ENCODE assay signal across 11 mouse cellular contexts in genomic region chr2:119202914-119203453, GRCm38 (mm10). TPM values are rescaled to one million over a fixed set of nuclear protein-coding genes. Genes with fewer than 3 reads are reported as not detected.
A peak's percentile ranks its signal among the peaks of the same experiment; 100 is the strongest.
DNase-seq lines count a peak whose midpoint lies in the region; ATAC-seq lines count a peak whose summit lies in the region.
"Had no signal": no experiment of that assay in that cellular context is flagged by ENCODE, and none has a peak within 500 bp of the region (broad histone marks: within the 10 kb centered on the region; RNA-seq: fewer than 3 reads in every experiment).

No protein-coding gene starts in this region.

- H3K9me3 ChIP-seq in midbrain, embryonic 14.5 days (ENCODE audit: control insufficient read depth, low read length) = no peaks in the 10 kb centered on the region
- H3K9me3 ChIP-seq in midbrain, embryonic 15.5 days = no peaks in the 10 kb centered on the region
- no peaks in the 10 kb centered on the region for H3K9me3 ChIP-seq in intestine, embryonic 14.5 days (ENCODE audit: control insufficient read depth, low read length)
- no peaks in the 10 kb centered on the region for H3K9me3 ChIP-seq in hindbrain, embryonic 13.5 days
- H3K9me3 ChIP-seq: hindbrain, embryonic 15.5 days had no signal

- H3K4me1 ChIP-seq in midbrain, embryonic 14.5 days (ENCODE audit: control insufficient read depth, insufficient read depth, low read length) = peaks cover 3% of the 10 kb centered on the region; the same call in 1 of the 2 replicates
- peaks cover 16% of the 10 kb centered on the region for H3K4me1 ChIP-seq in midbrain, embryonic 15.5 days
- H3K4me1 ChIP-seq in intestine, embryonic 14.5 days (replicated peaks; ENCODE audit: control insufficient read depth, insufficient read depth, low read length) = peaks cover 7% of the 10 kb centered on the region
- peaks cover 30% of the 10 kb centered on the region for H3K4me1 ChIP-seq in hindbrain, embryonic 13.5 days (replicated peaks)

- H3K27me3 ChIP-seq in midbrain, embryonic 14.5 days (ENCODE audit: control insufficient read depth, insufficient read depth, low read length) = no peaks in the 10 kb centered on the region
- no peaks in the 10 kb centered on the region for H3K27me3 ChIP-seq in midbrain, embryonic 15.5 days (replicated peaks)
- H3K27me3 ChIP-seq in intestine, embryonic 14.5 days (replicated peaks; ENCODE audit: control insufficient read depth, insufficient read depth, low read length) = no peaks in the 10 kb centered on the region
- no peaks in the 10 kb centered on the region for H3K27me3 ChIP-seq in hindbrain, embryonic 13.5 days
- H3K27me3 ChIP-seq: hindbrain, embryonic 15.5 days had no signal

- no peak overlapping the region for H3K9ac ChIP-seq in midbrain, embryonic 14.5 days (replicated peaks; ENCODE audit: low read length)
- no peak overlapping the region for H3K9ac ChIP-seq in midbrain, embryonic 15.5 days
- no peak overlapping the region for H3K9ac ChIP-seq in intestine, embryonic 14.5 days (ENCODE audit: low read length)
- H3K9ac ChIP-seq in hindbrain, embryonic 13.5 days = no peak overlapping the region
- H3K9ac ChIP-seq: hindbrain, embryonic 15.5 days; liver, embryonic 14.5 days had no signal

- 52% methylated on average over 5 of the region's 5 CpGs for WGBS in midbrain, embryonic 14.5 days
- WGBS in midbrain, embryonic 15.5 days = 56% methylated on average over 5 of the region's 5 CpGs
- 39% methylated on average over 5 of the region's 5 CpGs for WGBS in intestine, embryonic 14.5 days
- 64% methylated on average over 5 of the region's 5 CpGs for WGBS in hindbrain, embryonic 13.5 days

- no peak for ATAC-seq in midbrain, embryonic 14.5 days (ENCODE audit: low FRiP score, low TSS enrichment)
- no peak for ATAC-seq in midbrain, embryonic 15.5 days (replicated peaks)
- no peak for ATAC-seq in intestine, embryonic 14.5 days (replicated peaks; ENCODE audit: low FRiP score, low TSS enrichment, low read depth)
- no peak for ATAC-seq in hindbrain, embryonic 13.5 days (ENCODE audit: low FRiP score)
- ATAC-seq in megakaryocyte-erythroid progenitor cell, adult 5-6 weeks (replicated peaks; ENCODE audit: low FRiP score, low TSS enrichment, poor library complexity, severe bottlenecking) = no peak

- H3K4me3 ChIP-seq in midbrain, embryonic 14.5 days (replicated peaks; ENCODE audit: low read depth, low read length) = no peak overlapping the region
- no peak overlapping the region for H3K4me3 ChIP-seq in midbrain, embryonic 15.5 days
- no peak overlapping the region for H3K4me3 ChIP-seq in intestine, embryonic 14.5 days (ENCODE audit: low read depth, low read length)
- H3K4me3 ChIP-seq in hindbrain, embryonic 13.5 days = no peak overlapping the region
- H3K4me3 ChIP-seq: hindbrain, embryonic 15.5 days had no signal

- H3K27ac ChIP-seq in midbrain, embryonic 14.5 days (replicated peaks; ENCODE audit: low read depth, low read length) = no peak overlapping the region
- no peak overlapping the region for H3K27ac ChIP-seq in midbrain, embryonic 15.5 days
- H3K27ac ChIP-seq in intestine, embryonic 14.5 days (ENCODE audit: low read depth) = no peak overlapping the region
- H3K27ac ChIP-seq in hindbrain, embryonic 13.5 days = no peak overlapping the region
- H3K27ac ChIP-seq: hindbrain, embryonic 15.5 days; liver, embryonic 14.5 days had no signal

- peak; percentile 17 for DNase-seq in embryo, embryonic 11 days
- no peak for DNase-seq in embryo, embryonic 9.5 days (ENCODE audit: extremely low spot score)
- peak; percentile 50 for DNase-seq in midbrain, embryonic 14.5 days
- peak; percentile 55 for DNase-seq in intestine, embryonic 14.5 days (ENCODE audit: low spot score)
- peak; percentile 70 to 74 for DNase-seq in lung, postnatal 4 days

- H3K4me2 ChIP-seq in midbrain, embryonic 14.5 days (ENCODE audit: low read length) = no peak overlapping the region
- H3K4me2 ChIP-seq in midbrain, embryonic 15.5 days = no peak overlapping the region
- H3K4me2 ChIP-seq in intestine, embryonic 14.5 days (ENCODE audit: low read length) = no peak overlapping the region
- H3K4me2 ChIP-seq in hindbrain, embryonic 13.5 days = no peak overlapping the region
- H3K4me2 ChIP-seq: hindbrain, embryonic 15.5 days had no signal

- no peaks in the 10 kb centered on the region for H3K36me3 ChIP-seq in midbrain, embryonic 14.5 days (ENCODE audit: control insufficient read depth, insufficient read depth, low read length)
- H3K36me3 ChIP-seq in midbrain, embryonic 15.5 days (replicated peaks) = no peaks in the 10 kb centered on the region
- no peaks in the 10 kb centered on the region for H3K36me3 ChIP-seq in intestine, embryonic 14.5 days (ENCODE audit: control insufficient read depth, insufficient read depth, low read length)
- H3K36me3 ChIP-seq in hindbrain, embryonic 13.5 days = no peaks in the 10 kb centered on the region
- H3K36me3 ChIP-seq: hindbrain, embryonic 15.5 days had no signal

RNA-seq across cellular contexts. Expression of gene Zfyve19, which starts 5.4 kb away (rescaled TPM):
- polyA plus RNA-seq in midbrain, embryonic 14.5 days (2014; fragmentation: Nextera tagmentation; extraction: Ambion mirVana) = 57.3 and 58.7 TPM in 2 replicates
- 68.3 and 73.3 TPM in 2 replicates for polyA plus RNA-seq in midbrain, embryonic 15.5 days (2015; fragmentation: Nextera tagmentation; extraction: Ambion mirVana)
- polyA plus RNA-seq in intestine, embryonic 14.5 days (2014; fragmentation: Nextera tagmentation; extraction: Ambion mirVana) = 44.2 and 63.2 TPM in 2 replicates
- 57.5 and 59.7 TPM in 2 replicates for polyA plus RNA-seq in hindbrain, embryonic 13.5 days (2015; fragmentation: Nextera tagmentation; extraction: Ambion mirVana)
- 22.5 and 46.2 TPM in 2 replicates for total RNA-seq in megakaryocyte-erythroid progenitor cell, adult 5-6 weeks (2014; fragmentation: Nextera tagmentation)
- 29.4 and 35.9 TPM in 2 replicates for total RNA-seq in megakaryocyte-erythroid progenitor cell, adult 5-6 weeks (2017)

RNA-seq across cellular contexts. Expression of gene Dnajc17, which starts 5.6 kb away (rescaled TPM):
- 21.8 and 27.8 TPM in 2 replicates for polyA plus RNA-seq in midbrain, embryonic 14.5 days (2014; fragmentation: Nextera tagmentation; extraction: Ambion mirVana)
- 25.0 and 29.4 TPM in 2 replicates for polyA plus RNA-seq in midbrain, embryonic 15.5 days (2015; fragmentation: Nextera tagmentation; extraction: Ambion mirVana)
- polyA plus RNA-seq in intestine, embryonic 14.5 days (2014; fragmentation: Nextera tagmentation; extraction: Ambion mirVana) = 17.8 and 20.5 TPM in 2 replicates
- 25.0 and 27.3 TPM in 2 replicates for polyA plus RNA-seq in hindbrain, embryonic 13.5 days (2015; fragmentation: Nextera tagmentation; extraction: Ambion mirVana)
- total RNA-seq in megakaryocyte-erythroid progenitor cell, adult 5-6 weeks (2014; fragmentation: Nextera tagmentation) = 10.3 and 21.8 TPM in 2 replicates
- 39.6 and 52.1 TPM in 2 replicates for total RNA-seq in megakaryocyte-erythroid progenitor cell, adult 5-6 weeks (2017)

RNA-seq across cellular contexts. Expression of gene Ppp1r14d, which starts 26.7 kb away (rescaled TPM):
- not detected in 2 replicates for polyA plus RNA-seq in midbrain, embryonic 14.5 days (2014; fragmentation: Nextera tagmentation; extraction: Ambion mirVana)
- not detected in 2 replicates for polyA plus RNA-seq in midbrain, embryonic 15.5 days (2015; fragmentation: Nextera tagmentation; extraction: Ambion mirVana)
- polyA plus RNA-seq in intestine, embryonic 14.5 days (2014; fragmentation: Nextera tagmentation; extraction: Ambion mirVana) = 3.0 and 3.9 TPM in 2 replicates
- polyA plus RNA-seq in hindbrain, embryonic 13.5 days (2015; fragmentation: Nextera tagmentation; extraction: Ambion mirVana) = not detected in 2 replicates
- not detected in 2 replicates for total RNA-seq in megakaryocyte-erythroid progenitor cell, adult 5-6 weeks (2014; fragmentation: Nextera tagmentation)
- not detected in 2 replicates for total RNA-seq in megakaryocyte-erythroid progenitor cell, adult 5-6 weeks (2017)
- polyA plus RNA-seq: hindbrain, embryonic 15.5 days; liver, embryonic 14.5 days; neural tube, embryonic 14.5 days had no signal

RNA-seq across cellular contexts. Expression of gene Gm14137, which starts 28.7 kb away (rescaled TPM):
- 0.43 and 0.90 TPM in 2 replicates for polyA plus RNA-seq in midbrain, embryonic 14.5 days (2014; fragmentation: Nextera tagmentation; extraction: Ambion mirVana)
- 1.1 and 1.2 TPM in 2 replicates for polyA plus RNA-seq in midbrain, embryonic 15.5 days (2015; fragmentation: Nextera tagmentation; extraction: Ambion mirVana)
- 0.13 and 0.30 TPM in 2 replicates for polyA plus RNA-seq in intestine, embryonic 14.5 days (2014; fragmentation: Nextera tagmentation; extraction: Ambion mirVana)
- polyA plus RNA-seq in hindbrain, embryonic 13.5 days (2015; fragmentation: Nextera tagmentation; extraction: Ambion mirVana) = 0.75 and 0.96 TPM in 2 replicates
- not detected in 2 replicates for total RNA-seq in megakaryocyte-erythroid progenitor cell, adult 5-6 weeks (2014; fragmentation: Nextera tagmentation)
- not detected in 2 replicates for total RNA-seq in megakaryocyte-erythroid progenitor cell, adult 5-6 weeks (2017)

RNA-seq across cellular contexts. Expression of gene Spint1, which starts 34.2 kb away (rescaled TPM):
- polyA plus RNA-seq in midbrain, embryonic 14.5 days (2014; fragmentation: Nextera tagmentation; extraction: Ambion mirVana) = 0.26 and 0.74 TPM in 2 replicates
- polyA plus RNA-seq in midbrain, embryonic 15.5 days (2015; fragmentation: Nextera tagmentation; extraction: Ambion mirVana) = 0.65 and 0.77 TPM in 2 replicates
- 71.3 and 81.9 TPM in 2 replicates for polyA plus RNA-seq in intestine, embryonic 14.5 days (2014; fragmentation: Nextera tagmentation; extraction: Ambion mirVana)
- polyA plus RNA-seq in hindbrain, embryonic 13.5 days (2015; fragmentation: Nextera tagmentation; extraction: Ambion mirVana) = 0.72 and 0.99 TPM in 2 replicates
- total RNA-seq in megakaryocyte-erythroid progenitor cell, adult 5-6 weeks (2014; fragmentation: Nextera tagmentation) = not detected in 2 replicates
- 0.42 TPM in 1 of 2 replicates, not detected in the other for total RNA-seq in megakaryocyte-erythroid progenitor cell, adult 5-6 weeks (2017)
